Mouse (Mus musculus): ENCODE data around the gene Shroom1. TPM values are rescaled to one million over a fixed set of nuclear protein-coding genes. Genes with fewer than 3 reads are reported as not detected.

Gene Shroom1
- polyA plus RNA-seq, 2 experiments = 3.9 to 7.1 TPM

GRCm38 (mm10) chr11:53461727-53462126, 4.7 kb downstream of the Shroom1 start:
- H3K36me3 ChIP-seq (ENCODE audit: control insufficient read depth, insufficient read depth, low read length) = peaks cover 8% of the 10 kb centered on the region; the same call in 1 of the 2 replicates
- H3K9me3 ChIP-seq (ENCODE audit: control insufficient read depth, low read length) = no peaks in the 10 kb centered on the region
- ATAC-seq (ENCODE audit: low FRiP score, low read depth) (no peak), DNase-seq (ENCODE audit: low spot score) (no peak)
- peaks cover 47% of the 10 kb centered on the region for H3K27me3 ChIP-seq (ENCODE audit: control insufficient read depth, insufficient read depth, low read length)
- no peak overlapping the region for H3K27ac ChIP-seq (replicated peaks; ENCODE audit: low read depth, low read length)
- WGBS = 31% methylated on average over 5 of the region's 5 CpGs
- no peak overlapping the region for H3K4me2 ChIP-seq (replicated peaks; ENCODE audit: low read depth, low read length, severe bottlenecking)
- H3K4me1 ChIP-seq (ENCODE audit: control insufficient read depth, insufficient read depth, low read length) = peaks cover 17% of the 10 kb centered on the region
- no peak overlapping the region for H3K4me3 ChIP-seq (replicated peaks; ENCODE audit: low read length)
- H3K9ac ChIP-seq (ENCODE audit: low read depth, low read length, severe bottlenecking) = no peak overlapping the region
- no peak for TF ChIP-seq POLR2A (IDR thresholded peaks at IDR 0.05; ENCODE audit: borderline replicate concordance, extremely low read depth, insufficient read depth, insufficient read length)

- ATAC-seq (ENCODE audit: low FRiP score, low read depth) (no peak), DNase-seq (ENCODE audit: low spot score) (no peak)
- Histone ChIP-seq H3K4me2 (replicated peaks; ENCODE audit: low read depth, low read length, severe bottlenecking) (peak overlapping the region; percentile 69), H3K27ac (replicated peaks; ENCODE audit: low read depth, low read length) (no peak overlapping the region), H3K36me3 (ENCODE audit: control insufficient read depth, insufficient read depth, low read length) (peaks cover 8% of the 10 kb centered on the region; the same call in 1 of the 2 replicates), H3K4me1 (ENCODE audit: control insufficient read depth, insufficient read depth, low read length) (peaks cover 11% of the 10 kb centered on the region), H3K4me3 (replicated peaks; ENCODE audit: low read length) (peak overlapping the region; percentile 38), H3K9ac (ENCODE audit: low read depth, low read length, severe bottlenecking) (0 out of 2 replicates have a peak overlapping the region, but pooled peaks have one; percentile 21), H3K9me3 (ENCODE audit: control insufficient read depth, low read length) (no peaks in the 10 kb centered on the region), H3K27me3 (ENCODE audit: control insufficient read depth, insufficient read depth, low read length) (peaks cover 47% of the 10 kb centered on the region)
- WGBS = 12% methylated on average over 51 of the region's 55 CpGs
- TF ChIP-seq POLR2A (IDR thresholded peaks at IDR 0.05; ENCODE audit: borderline replicate concordance, extremely low read depth, insufficient read depth, insufficient read length) = no peak
These were observed 6.8 kb downstream of the Shroom1 start for GRCm38 (mm10) chr11:53463551-53464424.

GRCm38 (mm10) chr11:53466231-53466971, 9.4 kb downstream of the Shroom1 start:
- H3K36me3 ChIP-seq (ENCODE audit: control insufficient read depth, insufficient read depth, low read length) = peaks cover 8% of the 10 kb centered on the region; the same call in 1 of the 2 replicates
- peak overlapping the region; percentile 21 for H3K4me3 ChIP-seq (replicated peaks; ENCODE audit: low read length)
- H3K4me1 ChIP-seq (ENCODE audit: control insufficient read depth, insufficient read depth, low read length) = peaks cover 20% of the 10 kb centered on the region
- WGBS = 8% methylated on average over 40 of the region's 40 CpGs
- H3K27me3 ChIP-seq (ENCODE audit: control insufficient read depth, insufficient read depth, low read length) = peaks cover 57% of the 10 kb centered on the region
- ATAC-seq (ENCODE audit: low FRiP score, low read depth) = peak; percentile 60; the same call in 1 of the 2 replicates
- TF ChIP-seq POLR2A (IDR thresholded peaks at IDR 0.05; ENCODE audit: borderline replicate concordance, extremely low read depth, insufficient read depth, insufficient read length) = no peak
- peak overlapping the region; percentile 51 for H3K4me2 ChIP-seq (replicated peaks; ENCODE audit: low read depth, low read length, severe bottlenecking)
- no peak overlapping the region for H3K27ac ChIP-seq (replicated peaks; ENCODE audit: low read depth, low read length)
- no peaks in the 10 kb centered on the region for H3K9me3 ChIP-seq (ENCODE audit: control insufficient read depth, low read length)
- DNase-seq (ENCODE audit: low spot score) = peak; percentile 81
- H3K9ac ChIP-seq (ENCODE audit: low read depth, low read length, severe bottlenecking) = peak overlapping the region; percentile 48

GRCm38 (mm10) chr11:53469294-53469967, 12.4 kb downstream of the Shroom1 start:
- no peak overlapping the region for H3K27ac ChIP-seq (replicated peaks; ENCODE audit: low read depth, low read length)
- H3K4me2 ChIP-seq (replicated peaks; ENCODE audit: low read depth, low read length, severe bottlenecking) = peak overlapping the region; percentile 40
- DNase-seq (ENCODE audit: low spot score) = no peak
- H3K36me3 ChIP-seq (ENCODE audit: control insufficient read depth, insufficient read depth, low read length) = peaks cover 6% of the 10 kb centered on the region; the same call in 1 of the 2 replicates
- peak; percentile 10; the same call in 1 of the 2 replicates for ATAC-seq (ENCODE audit: low FRiP score, low read depth)
- WGBS = 30% methylated on average over 16 of the region's 16 CpGs
- no peaks in the 10 kb centered on the region for H3K9me3 ChIP-seq (ENCODE audit: control insufficient read depth, low read length)
- no peak overlapping the region for H3K9ac ChIP-seq (ENCODE audit: low read depth, low read length, severe bottlenecking)
- no peak for TF ChIP-seq POLR2A (IDR thresholded peaks at IDR 0.05; ENCODE audit: borderline replicate concordance, extremely low read depth, insufficient read depth, insufficient read length)
- no peak overlapping the region for H3K4me3 ChIP-seq (replicated peaks; ENCODE audit: low read length)
- peaks cover 15% of the 10 kb centered on the region; the same call in 1 of the 2 replicates for H3K4me1 ChIP-seq (ENCODE audit: control insufficient read depth, insufficient read depth, low read length)
- peaks cover 32% of the 10 kb centered on the region for H3K27me3 ChIP-seq (ENCODE audit: control insufficient read depth, insufficient read depth, low read length)

Measured in limb, embryonic 14.5 days (tissue).